Mouse (Mus musculus): ENCODE measurements around the gene Tdpoz3.
"Not testable (repeated sequence)": the region's sequence is repeated elsewhere in the genome, so short reads cannot be mapped to it uniquely, and the experiment has no call there.

Tdpoz3 gene

DNA sequence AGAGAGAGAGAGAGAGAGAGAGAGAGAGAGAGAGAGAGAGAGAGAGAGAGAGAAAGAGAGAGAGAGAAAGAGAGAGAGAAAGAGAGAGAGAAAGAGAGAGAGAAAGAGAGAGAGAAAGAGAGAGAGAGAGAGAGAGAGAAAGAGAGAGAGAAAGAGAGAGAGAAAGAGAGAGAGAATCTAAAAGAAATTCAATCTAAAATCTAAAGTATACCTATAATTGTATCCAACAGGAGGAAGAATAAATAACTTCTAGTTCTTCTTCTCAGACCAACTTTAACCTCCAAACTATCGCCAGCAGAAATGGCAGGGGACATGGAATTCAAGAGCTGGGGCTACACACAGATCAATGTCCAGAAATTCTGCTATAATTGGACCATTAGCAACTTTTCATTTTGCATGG is at the start of gene Tdpoz3:
Tdpoz3 (plus strand) TSS at position 301 of the 400 bp plus-strand sequence.
- not testable (repeated sequence) for DNase-seq

DNA sequence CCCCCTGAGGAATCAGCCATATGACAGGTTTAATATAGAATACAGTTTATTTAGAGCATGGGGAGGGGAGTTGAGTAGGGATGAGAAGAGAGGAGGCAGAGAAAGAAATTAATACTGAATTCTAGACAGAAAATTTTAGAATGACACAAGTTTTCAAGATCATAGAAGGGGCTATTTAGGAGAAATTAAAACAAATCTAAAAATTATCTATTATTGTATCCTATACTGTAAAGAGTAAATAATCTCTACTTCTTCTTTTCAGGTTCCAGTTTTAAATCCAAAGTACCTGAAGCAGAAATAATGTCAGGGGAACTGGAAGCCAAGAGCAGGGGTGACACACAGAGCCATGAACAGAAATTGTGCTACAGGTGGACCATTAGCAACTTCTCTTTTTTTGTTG is 29.7 kb upstream of the Tdpoz3 start, which contains the start of gene Tdpoz4:
Tdpoz4 (plus strand) TSS at position 301 of the 400 bp plus-strand sequence.
- DNase-seq: not testable (repeated sequence)

DNA sequence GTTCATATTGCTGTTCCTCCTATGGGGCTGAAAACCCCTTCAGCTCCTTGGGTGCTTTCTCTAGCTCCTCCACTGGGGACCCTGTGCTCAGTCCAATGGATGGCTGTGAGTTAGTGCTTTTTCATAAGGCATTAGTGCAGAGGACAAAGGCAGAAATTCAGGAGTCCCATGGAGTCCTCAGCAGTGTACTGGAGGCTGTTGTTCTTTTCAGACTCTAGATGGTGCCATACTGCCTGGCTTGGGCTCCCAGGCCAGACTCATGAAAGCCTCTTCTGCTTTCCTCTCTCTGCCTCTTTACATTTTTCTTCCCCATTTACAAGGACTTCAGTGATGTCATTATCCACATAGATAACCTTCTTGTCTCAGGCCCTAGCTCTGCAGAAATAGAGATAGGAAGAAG is 12.5 kb upstream of the Tdpoz3 start:
- DNase-seq: not testable (repeated sequence)

DNA sequence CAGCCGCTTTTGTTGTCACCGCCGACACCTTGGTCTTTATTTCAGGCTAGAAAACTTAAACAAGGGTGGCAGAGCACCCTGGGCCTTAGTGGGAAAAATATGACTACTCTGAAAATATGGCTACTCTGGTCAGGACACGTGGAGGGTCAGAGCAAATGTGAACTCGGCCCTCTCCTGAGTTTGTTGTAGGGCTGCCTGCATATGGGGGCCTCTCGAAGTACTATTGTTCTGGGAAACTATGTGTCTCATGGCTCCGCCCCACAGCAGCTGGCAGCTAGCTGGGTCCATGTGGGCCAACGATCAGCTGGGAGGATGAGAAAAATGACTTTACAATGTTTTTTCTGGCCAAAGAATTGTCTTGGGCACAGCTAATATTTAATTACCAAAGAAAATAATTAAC is 33.1 kb downstream of the Tdpoz3 start:
- not testable (repeated sequence) for DNase-seq

DNA sequence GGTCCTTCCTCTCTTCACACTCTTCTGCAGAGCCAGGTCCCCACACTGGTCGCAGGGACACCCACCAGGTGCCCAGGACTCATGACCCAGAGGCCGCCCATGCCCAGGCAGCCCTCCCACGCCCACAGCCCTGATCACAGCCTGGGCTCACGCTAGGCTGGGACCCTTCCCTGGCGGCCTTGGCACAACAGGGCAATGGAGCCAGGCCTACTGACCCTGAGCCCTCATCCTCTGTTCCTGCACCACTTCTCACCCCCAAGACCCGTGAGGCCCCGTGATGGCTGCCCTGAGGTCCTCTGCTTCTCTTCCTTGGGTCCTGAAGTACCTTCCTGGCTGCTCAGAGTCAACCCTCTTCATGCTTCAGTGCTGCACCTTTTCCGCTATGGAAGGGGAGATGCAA is 44.8 kb downstream of the Tdpoz3 start:
- not testable (repeated sequence) for DNase-seq

Measured in cerebellum, postnatal 36 days (tissue).